Mouse (Mus musculus) lung, postnatal 10 days (tissue): ENCODE results near the gene Pde6c.

Experiments
- DNase-seq: peaks from one replicate; pipeline ENCODE4 v3.0.0; 2021

The Pde6c gene

GRCm38 (mm10) chr19:38132481-38132880 is at the start of gene Pde6c:
Gene Pde6c (plus strand): TSS chr19:38132781.
- DNase-seq, result no peak

GRCm38 (mm10) chr19:38082931-38083525 is 49.6 kb upstream of the Pde6c start:
- no peak for DNase-seq

DNA sequence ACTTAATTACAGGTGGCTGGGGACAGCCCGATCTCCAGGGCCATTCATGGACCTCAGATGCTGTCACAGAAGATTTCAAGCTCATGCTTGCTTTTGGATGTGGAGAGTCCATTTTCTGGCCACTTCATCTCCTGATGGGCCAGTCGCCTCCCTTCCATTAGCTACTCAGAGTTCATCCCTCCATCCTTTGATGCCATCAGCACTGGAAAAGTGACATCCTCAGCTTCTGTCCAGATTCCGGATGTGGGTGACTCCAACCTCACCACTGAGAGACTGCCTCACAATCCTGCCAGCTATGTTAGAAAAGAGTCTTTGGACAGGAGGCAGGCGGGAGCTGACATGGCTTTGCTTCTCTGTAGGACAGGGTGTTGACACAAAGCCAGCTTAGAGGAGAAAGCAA is 46.7 kb upstream of the Pde6c start:
- DNase-seq, result no peak

GRCm38 (mm10) chr19:38086948-38087551 is 45.5 kb upstream of the Pde6c start:
- peak; percentile 69 for DNase-seq

GRCm38 (mm10) chr19:38089358-38089757 is 43.2 kb upstream of the Pde6c start:
- no peak for DNase-seq

GRCm38 (mm10) chr19:38091512-38091985 is 41.0 kb upstream of the Pde6c start:
- DNase-seq, result no peak

DNA sequence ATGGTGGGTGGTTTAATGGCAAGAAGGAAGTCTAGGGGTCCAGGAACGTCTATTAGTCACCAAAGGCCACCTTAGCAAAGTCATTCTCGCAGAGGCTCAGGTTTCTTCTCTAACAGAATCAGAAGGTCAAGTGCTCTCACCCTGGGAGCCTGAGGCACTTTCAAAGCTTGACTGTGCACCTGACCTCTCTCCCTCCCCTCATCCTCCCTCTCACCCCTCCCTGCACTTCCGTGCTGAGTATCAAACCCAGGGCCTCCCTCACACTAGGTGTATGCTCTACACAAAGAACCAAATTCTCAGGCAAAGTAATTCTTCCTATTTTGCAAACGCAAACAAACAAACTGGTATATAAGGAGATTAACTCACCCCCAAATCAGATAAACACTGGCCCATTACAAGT is 36.4 kb upstream of the Pde6c start:
- DNase-seq, result no peak

GRCm38 (mm10) chr19:38096858-38097758 is 35.5 kb upstream of the Pde6c start, which contains the start of gene Ffar4:
Gene Ffar4 (plus strand): TSS chr19:38097071.
- DNase-seq, result peak; percentile 36

DNA sequence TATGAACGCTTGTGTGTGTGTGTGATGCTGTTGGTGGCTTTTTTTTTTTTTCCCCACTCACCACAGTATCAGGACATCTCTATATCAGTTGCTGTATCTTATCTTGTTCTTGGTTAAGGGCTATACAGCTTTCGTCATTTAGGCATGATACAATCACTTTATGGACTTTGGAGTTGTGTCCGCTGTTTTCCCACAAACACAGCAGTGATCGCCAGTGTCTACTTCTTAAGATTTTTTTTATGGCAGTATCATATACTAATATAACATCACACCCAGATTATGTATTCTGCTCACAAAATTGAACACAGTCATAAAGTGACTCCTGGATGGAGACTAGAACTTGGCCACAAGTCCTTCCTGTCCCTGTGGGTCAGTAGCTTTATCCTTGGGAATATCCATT is 24.7 kb upstream of the Pde6c start:
- no peak for DNase-seq

DNA sequence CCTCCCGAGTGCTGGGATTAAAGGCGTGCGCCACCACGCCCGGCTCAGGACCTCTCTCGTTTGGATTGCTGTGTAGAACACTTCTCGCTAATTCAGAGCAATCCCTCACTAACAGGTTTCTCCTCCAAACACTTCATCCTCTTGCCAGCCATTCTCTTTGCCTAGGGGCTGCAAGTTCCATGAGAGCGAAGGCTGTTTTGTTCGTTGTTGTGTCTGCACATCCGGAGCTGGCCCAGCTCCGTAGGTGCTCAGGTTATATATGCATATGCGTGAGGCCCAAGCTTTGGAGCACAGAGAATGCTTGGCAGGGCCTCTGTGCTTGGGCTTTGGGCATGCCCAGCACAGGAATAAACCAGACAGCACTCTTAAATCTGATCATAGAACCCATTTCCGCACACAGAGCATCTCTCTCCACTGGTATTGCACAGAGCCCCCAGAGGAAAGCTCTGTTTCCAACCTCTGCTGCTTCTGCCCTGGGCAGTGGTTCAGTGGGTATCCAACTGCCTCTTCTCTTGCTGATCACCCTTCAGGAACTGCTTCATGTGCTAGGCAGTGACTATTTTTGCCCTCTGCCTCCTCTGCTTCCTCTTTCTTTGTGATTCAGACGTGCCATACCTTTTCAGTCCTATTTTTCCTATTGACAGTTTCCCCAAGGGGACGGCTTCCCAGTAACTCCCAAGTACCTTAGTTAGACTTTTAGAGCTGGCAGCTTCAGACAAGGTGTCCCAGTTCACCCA is 22.9 kb upstream of the Pde6c start:
- no peak for DNase-seq

- DNase-seq, result no peak
Observed at GRCm38 (mm10) chr19:38111056-38111455, 21.5 kb upstream of the Pde6c start.

GRCm38 (mm10) chr19:38112575-38112974 is 20.0 kb upstream of the Pde6c start:
- no peak for DNase-seq

- DNase-seq, result no peak
Observed at GRCm38 (mm10) chr19:38114834-38115491, 17.6 kb upstream of the Pde6c start.

GRCm38 (mm10) chr19:38120123-38120760 is 12.3 kb upstream of the Pde6c start:
- DNase-seq, result no peak

GRCm38 (mm10) chr19:38123921-38124320 is 8.7 kb upstream of the Pde6c start:
- DNase-seq, result no peak

DNA sequence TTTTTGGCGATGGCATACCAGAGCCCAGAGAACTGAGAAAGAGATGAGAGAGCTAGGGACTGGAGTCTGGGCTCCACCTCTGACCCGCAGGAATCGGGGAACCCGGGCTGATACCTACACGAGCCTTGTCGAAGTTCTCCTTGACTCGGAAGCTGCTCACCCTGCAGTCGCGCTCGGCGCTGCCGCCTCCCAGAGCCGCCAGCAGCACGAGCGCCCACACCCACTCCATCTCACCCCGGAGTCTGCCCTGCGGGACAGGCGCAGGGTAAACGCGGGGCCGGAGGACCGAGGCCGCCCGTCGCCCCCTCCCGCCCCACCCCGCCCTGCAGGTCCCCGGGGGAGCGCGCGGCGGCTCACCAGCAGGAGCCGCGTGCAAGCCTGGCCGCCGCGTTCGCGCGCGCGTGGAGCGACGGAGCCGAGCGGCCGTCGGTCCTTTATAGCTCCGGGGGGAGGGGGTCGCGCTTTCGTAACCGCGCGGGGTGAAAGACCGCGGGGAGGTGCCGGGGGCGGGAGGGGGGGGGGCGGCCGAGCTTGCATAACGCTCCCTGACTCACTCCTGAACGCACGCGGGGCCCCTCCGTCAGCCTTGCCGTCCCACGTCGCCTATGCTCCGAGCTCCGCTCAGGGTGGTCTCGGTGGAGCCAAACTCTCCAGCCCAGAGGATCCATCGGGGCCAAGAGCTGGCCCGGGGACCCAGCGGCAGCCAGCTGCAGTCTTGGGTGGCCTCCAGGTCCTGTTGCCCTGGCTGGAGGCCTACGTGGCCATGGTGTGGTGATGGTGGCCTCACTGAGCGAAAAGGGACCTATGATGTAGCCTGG is 8.0 kb upstream of the Pde6c start:
- DNase-seq, result peak; percentile 39

DNA sequence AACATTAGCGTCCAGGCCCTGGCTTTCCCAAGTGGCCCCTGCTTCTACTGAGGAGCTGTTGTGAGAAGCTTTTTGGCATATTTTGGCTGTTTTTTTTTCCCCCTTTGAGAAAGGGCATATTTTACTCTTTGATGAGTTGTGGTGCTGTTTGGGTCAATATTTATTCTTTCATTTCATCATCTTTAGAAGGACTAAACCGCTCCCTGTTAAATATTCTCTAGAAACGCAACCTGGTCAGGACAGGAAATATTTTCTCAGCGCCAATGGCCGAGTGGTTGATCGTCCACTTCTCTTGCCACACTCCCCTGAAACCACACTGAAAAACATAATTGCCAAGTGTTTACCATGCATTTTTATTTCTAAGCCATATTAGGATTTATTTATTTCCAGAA is 7.4 kb upstream of the Pde6c start, which contains the start of gene Rbp4:
TSS of gene Rbp4 (minus strand) at position 63 of the 392 bp plus-strand sequence.
- DNase-seq, result no peak

DNA sequence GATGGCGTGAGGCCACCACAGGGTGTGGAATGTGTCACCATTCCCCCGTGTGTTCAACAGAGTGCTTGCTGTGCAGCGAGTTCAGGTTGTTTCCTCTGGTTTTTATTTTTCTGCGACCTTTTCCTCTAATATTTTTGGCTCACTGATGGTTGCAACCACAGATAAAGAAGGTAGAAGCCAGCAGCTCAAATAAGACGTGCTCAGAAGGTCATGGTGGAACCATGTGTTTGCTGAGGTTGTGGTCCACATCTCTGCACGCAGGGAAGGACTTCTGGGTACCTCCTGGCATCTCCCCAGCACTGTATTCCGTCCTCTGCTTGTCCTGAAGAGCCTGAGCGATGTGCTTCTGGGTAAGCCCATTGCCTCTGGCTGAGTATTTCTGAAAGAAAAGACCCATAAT is 5.9 kb upstream of the Pde6c start:
- DNase-seq, result no peak

DNA sequence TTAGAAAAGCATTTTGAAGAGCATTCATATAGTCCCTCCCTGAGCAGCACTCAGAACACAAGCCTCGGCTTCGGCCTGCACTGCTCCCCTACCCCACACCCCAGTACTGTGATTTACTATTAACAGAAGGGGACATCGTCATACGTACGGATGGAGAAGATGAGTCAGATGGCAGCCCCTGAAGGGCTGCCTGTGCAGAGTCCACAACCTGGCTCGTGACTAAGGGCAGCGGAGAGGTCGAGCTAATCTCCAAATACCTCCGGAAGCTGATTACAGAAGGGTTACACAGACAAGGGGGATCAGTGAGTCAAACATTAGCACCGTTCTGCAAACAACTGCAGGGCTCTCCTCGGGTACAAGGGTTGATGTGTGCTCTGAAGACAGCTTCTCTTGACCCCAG is 1.4 kb downstream of the Pde6c start:
- no peak for DNase-seq

DNA sequence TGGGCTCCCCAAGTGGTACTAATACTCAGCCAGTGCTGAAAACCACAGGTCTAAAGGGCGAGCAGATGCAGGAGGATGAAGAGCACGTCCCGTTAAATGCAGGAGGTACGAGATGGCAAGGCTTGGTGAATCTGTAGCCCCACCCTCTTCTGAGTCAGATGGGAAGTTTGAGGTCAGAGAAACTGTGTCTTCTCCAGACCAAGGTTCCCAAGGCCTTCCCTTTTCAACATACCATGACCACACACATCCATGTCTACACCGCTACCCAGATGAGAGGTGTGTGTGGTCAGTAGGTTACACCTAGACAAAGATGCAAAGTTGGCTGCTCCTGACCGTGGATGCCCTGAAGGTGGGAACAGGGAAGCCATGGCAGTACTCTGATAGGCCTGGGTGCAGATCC is 2.2 kb downstream of the Pde6c start:
- no peak for DNase-seq
